Mouse (Mus musculus) heart, adult 11 months (tissue): Measurements from ENCODE around the gene Kcnip1.

Source experiments
- DNase-seq: peaks from one replicate; pipeline ENCODE4 v3.0.0; 2022

Kcnip1 gene

GRCm38 (mm10) chr11:33748754-33749153, 244.2 kb downstream of the Kcnip1 start:
- no peak for DNase-seq

GRCm38 (mm10) chr11:33747402-33747955, 245.5 kb downstream of the Kcnip1 start:
- DNase-seq, result no peak

- DNase-seq, result peak; percentile 98
These were observed 246.6 kb downstream of the Kcnip1 start for GRCm38 (mm10) chr11:33746402-33746801.

- peak; percentile 96 for DNase-seq
These were observed 247.1 kb downstream of the Kcnip1 start for GRCm38 (mm10) chr11:33745821-33746329.

- no peak for DNase-seq
These were observed 248.5 kb downstream of the Kcnip1 start for GRCm38 (mm10) chr11:33744429-33744828.

- DNase-seq, result no peak
These were observed 252.8 kb downstream of the Kcnip1 start for GRCm38 (mm10) chr11:33740187-33740586.

GRCm38 (mm10) chr11:33736426-33736825, 256.5 kb downstream of the Kcnip1 start:
- peak; percentile 97 for DNase-seq

- peak; percentile 91 for DNase-seq
These were observed 259.7 kb downstream of the Kcnip1 start for GRCm38 (mm10) chr11:33733269-33733668.

GRCm38 (mm10) chr11:33732358-33732757, 260.6 kb downstream of the Kcnip1 start:
- DNase-seq, result no peak

GRCm38 (mm10) chr11:33721297-33721696, 271.7 kb downstream of the Kcnip1 start:
- DNase-seq, result no peak

GRCm38 (mm10) chr11:33706777-33707176, 286.2 kb downstream of the Kcnip1 start:
- DNase-seq, result peak; percentile 78

GRCm38 (mm10) chr11:33701958-33702459, 290.9 kb downstream of the Kcnip1 start:
- DNase-seq, result peak; percentile 11

GRCm38 (mm10) chr11:33701236-33701957, 291.6 kb downstream of the Kcnip1 start:
- DNase-seq, result peak; percentile 64

GRCm38 (mm10) chr11:33700725-33701124, 292.2 kb downstream of the Kcnip1 start:
- peak; percentile 86 for DNase-seq

GRCm38 (mm10) chr11:33690181-33690580, 302.8 kb downstream of the Kcnip1 start:
- peak; percentile 7 for DNase-seq

GRCm38 (mm10) chr11:33685904-33686303, 307.0 kb downstream of the Kcnip1 start:
- no peak for DNase-seq

- DNase-seq, result no peak
These were observed 312.8 kb downstream of the Kcnip1 start for GRCm38 (mm10) chr11:33680151-33680550.

GRCm38 (mm10) chr11:33670105-33670965, 322.6 kb downstream of the Kcnip1 start:
- peak; percentile 43 for DNase-seq

- peak; percentile 10 for DNase-seq
These were observed 324.6 kb downstream of the Kcnip1 start for GRCm38 (mm10) chr11:33668376-33668775.

GRCm38 (mm10) chr11:33663599-33663998, 329.4 kb downstream of the Kcnip1 start:
- DNase-seq, result peak; percentile 45

- peak; percentile 65 for DNase-seq
These were observed 332.7 kb downstream of the Kcnip1 start for GRCm38 (mm10) chr11:33660016-33660913.
